Mouse (Mus musculus) midbrain, postnatal 0 days (tissue): ENCODE measurements at regions not wholly inside any gene's neighbourhood (a gene's known extent, or its start where the extent isn't known, plus 50 kb on each side); places are given as distances from the start of the nearest gene placed in this dataset.

Experiments used
- ATAC-seq: fragments of 200-750 bp; cut with Nextera tagmentation; 2 replicates; pipeline ENCODE4 v1.8.0; 2017; ENCODE audit warnings: moderate number of reproducible peaks, mild to moderate bottlenecking, moderate TSS enrichment, moderate library complexity; ENCODE audit not compliant: low FRiP score
- DNase-seq: peaks from one replicate; pipeline ENCODE4 v3.0.0-alpha.2; 2015; ENCODE audit warnings: low spot score
- H3K27ac ChIP-seq: fragments of 300-500 bp; sonication (generic); 2 replicates; pipeline ENCODE4 v1.5.1; 2014; ENCODE audit warnings: low read depth, mild to moderate bottlenecking, low read length, mixed read lengths
- H3K27me3 ChIP-seq: fragments of 300-500 bp; sonication (generic); 2 replicates; pipeline ENCODE4 v1.6.1; 2014; ENCODE audit warnings: low read length, control low read depth, mixed read lengths; ENCODE audit not compliant: insufficient read depth
- H3K36me3 ChIP-seq: fragments of 300-500 bp; sonication (generic); 2 replicates; pipeline ENCODE4 v1.6.1; 2014; ENCODE audit warnings: low read length, control low read depth, mixed read lengths; ENCODE audit not compliant: insufficient read depth
- H3K4me1 ChIP-seq: fragments of 300-500 bp; sonication (generic); 2 replicates; pipeline ENCODE4 v1.6.1; 2014; ENCODE audit warnings: mild to moderate bottlenecking, control low read depth, antibody characterized with exemption, low read length, mixed read lengths; ENCODE audit not compliant: insufficient read depth
- H3K4me2 ChIP-seq: fragments of 300-500 bp; sonication (generic); 2 replicates; pipeline ENCODE4 v1.6.1; 2014; ENCODE audit warnings: low read depth, mild to moderate bottlenecking, low read length, mixed read lengths; ENCODE audit not compliant: poor library complexity, severe bottlenecking
- H3K4me3 ChIP-seq: fragments of 300-500 bp; sonication (generic); 2 replicates; pipeline ENCODE4 v1.5.1; 2014; ENCODE audit warnings: low read depth, mild to moderate bottlenecking, low read length, moderate library complexity
- H3K9ac ChIP-seq: fragments of 300-500 bp; sonication (generic); replicated peaks from 2 replicates; pipeline ENCODE4 v1.6.1; 2014; ENCODE audit warnings: mild to moderate bottlenecking, low read length, moderate library complexity, mixed read lengths; ENCODE audit not compliant: poor library complexity, severe bottlenecking
- H3K9me3 ChIP-seq: fragments of 300-500 bp; sonication (generic); 2 replicates; pipeline ENCODE4 v1.6.1; 2016; ENCODE audit warnings: low read length, control low read depth
- CTCF ChIP-seq: IDR thresholded peaks from 2 replicates; pipeline ENCODE4 v1.5.1; 2016; ENCODE audit warnings: antibody characterized with exemption, mild to moderate bottlenecking
- WGBS: fragments of 180-500 bp; shearing (Covaris S2); extraction: QIAGEN DNeasy Blood & Tissue Kit; methylation state at CpG from one replicate; pipeline ENCODE4 v1.1.7; 2014; 5-methylcytosine and 5-hydroxymethylcytosine counted together

DNA sequence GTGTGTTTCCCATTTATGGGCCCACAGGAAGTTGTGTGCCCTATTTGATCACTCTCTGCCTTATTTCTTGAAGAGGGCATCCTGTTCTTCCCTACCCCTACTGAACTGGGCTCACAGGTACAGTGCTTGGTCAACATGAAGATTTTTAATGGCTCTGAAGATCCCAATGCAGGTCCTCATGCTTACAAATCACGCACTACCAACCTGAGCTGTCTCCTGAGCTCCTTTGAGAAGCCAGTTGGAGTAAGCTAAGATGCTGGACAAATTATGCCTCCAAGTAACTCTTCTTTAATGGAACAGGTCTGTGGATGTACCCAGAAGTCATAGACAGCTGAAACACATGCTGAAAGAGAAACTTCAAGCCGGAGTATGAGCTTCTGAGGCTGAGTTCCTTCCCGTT is 2889.0 kb upstream of the Gm7489 start:
- no peaks in the 10 kb centered on the region for H3K36me3 ChIP-seq
- no peak overlapping the region for H3K4me2 ChIP-seq
- H3K9ac ChIP-seq, result no peak overlapping the region
- H3K4me3 ChIP-seq, result no peak overlapping the region
- H3K27me3 ChIP-seq, result no peaks in the 10 kb centered on the region
- no peak for TF ChIP-seq CTCF
- no peak for DNase-seq
- WGBS, result 98% methylated on average over 3 of the region's 3 CpGs
- no peak for ATAC-seq
- H3K27ac ChIP-seq, result no peak overlapping the region
- no peaks in the 10 kb centered on the region for H3K4me1 ChIP-seq
- no peaks in the 10 kb centered on the region for H3K9me3 ChIP-seq

DNA sequence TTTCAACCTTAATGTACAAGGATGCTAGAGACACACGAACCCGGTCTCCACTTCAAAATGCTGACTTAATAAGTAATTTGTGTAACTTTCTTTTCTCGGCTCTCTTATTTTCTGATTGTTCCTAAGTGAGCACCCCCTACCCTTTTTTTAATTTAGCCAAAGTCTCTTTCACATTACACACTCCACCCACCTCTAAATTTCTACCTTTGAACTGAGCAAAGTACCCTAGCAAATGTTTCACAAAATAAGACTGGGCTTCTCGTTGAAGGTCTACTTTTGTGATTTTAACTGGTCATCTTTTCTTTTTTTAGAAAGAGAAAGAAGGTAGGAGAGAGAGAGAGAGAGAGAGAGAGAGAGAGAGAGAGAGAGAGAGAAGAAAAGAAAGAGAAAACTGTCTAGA is 2888.4 kb upstream of the Gm7489 start:
- no peak for ATAC-seq
- no peak overlapping the region for H3K4me2 ChIP-seq

GRCm38 (mm10) chr15:50997209-50997763 is 2887.4 kb upstream of the Gm7489 start:
- peak; percentile 95 for ATAC-seq
- Histone ChIP-seq H3K9ac (no peak overlapping the region), H3K27ac (0 out of 2 replicates have a peak overlapping the region, but pooled peaks have one; percentile 1), H3K4me2 (peak overlapping the region; percentile 18; the same call in 1 of the 2 replicates), H3K4me3 (no peak overlapping the region), H3K27me3 (no peaks in the 10 kb centered on the region), H3K4me1 (no peaks in the 10 kb centered on the region), H3K36me3 (no peaks in the 10 kb centered on the region), H3K9me3 (no peaks in the 10 kb centered on the region)
- TF ChIP-seq CTCF, result no peak
- peak; percentile 94 for DNase-seq
- WGBS, result 45% methylated on average over 11 of the region's 11 CpGs

More for the DNA sequence above, 2888.4 kb upstream of the Gm7489 start:
- no peaks in the 10 kb centered on the region for H3K9me3 ChIP-seq
- no peaks in the 10 kb centered on the region for H3K27me3 ChIP-seq
- no peak for TF ChIP-seq CTCF
- no peak for DNase-seq
- H3K36me3 ChIP-seq, result no peaks in the 10 kb centered on the region
- 93% methylated on average over 4 of the region's 4 CpGs for WGBS
- no peak overlapping the region for H3K27ac ChIP-seq
- H3K4me3 ChIP-seq, result no peak overlapping the region
- H3K9ac ChIP-seq, result no peak overlapping the region
- no peaks in the 10 kb centered on the region for H3K4me1 ChIP-seq

DNA sequence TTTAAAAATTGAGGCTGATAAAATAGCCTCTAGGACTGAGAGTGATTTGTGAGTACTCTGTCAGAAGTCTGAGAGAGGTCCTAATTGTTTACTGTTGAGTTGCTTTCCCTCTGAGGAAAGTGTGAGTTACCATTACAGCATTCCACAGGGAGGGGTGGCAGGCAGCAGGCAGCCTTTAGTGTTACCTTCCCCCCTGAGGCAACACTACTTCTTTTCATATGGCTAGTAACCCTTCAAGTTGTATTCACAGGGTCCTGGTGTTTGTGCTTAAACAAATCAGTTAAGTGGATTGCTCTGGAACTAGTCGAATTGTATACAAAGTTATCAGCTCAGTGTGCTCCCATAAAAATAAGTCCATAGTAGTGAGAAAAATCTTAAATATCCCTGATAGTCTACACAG is 2845.7 kb upstream of the Gm7489 start:
- 20% methylated on average over 1 of the region's 1 CpGs for WGBS

GRCm38 (mm10) chr15:51070538-51070937 is 2814.2 kb upstream of the Gm7489 start:
- Histone ChIP-seq H3K9me3 (no peaks in the 10 kb centered on the region), H3K27me3 (no peaks in the 10 kb centered on the region), H3K4me3 (no peak overlapping the region), H3K36me3 (no peaks in the 10 kb centered on the region), H3K9ac (no peak overlapping the region), H3K27ac (no peak overlapping the region), H3K4me1 (no peaks in the 10 kb centered on the region), H3K4me2 (no peak overlapping the region)
- WGBS, result 52% methylated on average over 10 of the region's 10 CpGs
- peak; percentile 14 for DNase-seq
- ATAC-seq, result no peak
- no peak for TF ChIP-seq CTCF

More for the DNA sequence above, 2845.7 kb upstream of the Gm7489 start:
- ATAC-seq, result no peak
- H3K36me3 ChIP-seq, result no peaks in the 10 kb centered on the region
- H3K4me2 ChIP-seq, result no peak overlapping the region
- no peaks in the 10 kb centered on the region for H3K27me3 ChIP-seq
- H3K4me1 ChIP-seq, result no peaks in the 10 kb centered on the region
- DNase-seq, result no peak
- no peak for TF ChIP-seq CTCF
- no peak overlapping the region for H3K4me3 ChIP-seq
- no peaks in the 10 kb centered on the region for H3K9me3 ChIP-seq
- H3K9ac ChIP-seq, result no peak overlapping the region
- H3K27ac ChIP-seq, result no peak overlapping the region

GRCm38 (mm10) chr15:51071132-51071656 is 2813.5 kb upstream of the Gm7489 start:
- no peak for TF ChIP-seq CTCF
- ATAC-seq (no peak), DNase-seq (peak; percentile 21)

More at GRCm38 (mm10) chr15:51071132-51071656, 2813.5 kb upstream of the Gm7489 start:
- no peaks in the 10 kb centered on the region for H3K36me3 ChIP-seq
- H3K4me2 ChIP-seq, result no peak overlapping the region
- whole genome bisulfite sequencing, result 72% methylated on average over 10 of the region's 10 CpGs
- no peaks in the 10 kb centered on the region for H3K4me1 ChIP-seq
- no peaks in the 10 kb centered on the region for H3K27me3 ChIP-seq
- H3K9me3 ChIP-seq, result no peaks in the 10 kb centered on the region
- H3K9ac ChIP-seq, result no peak overlapping the region
- no peak overlapping the region for H3K4me3 ChIP-seq
- no peak overlapping the region for H3K27ac ChIP-seq
